Mouse (Mus musculus) bone marrow macrophage, adult 2 months (primary cell): ENCODE measurements around the gene Ccdc159. TPM values are rescaled to one million over a fixed set of nuclear protein-coding genes. Genes with fewer than 3 reads are reported as not detected.

Experiments used
- H3K27ac ChIP-seq: 2 replicates; pipeline ENCODE4 v1.5.1; 2012; ENCODE audit warnings: low read depth, low read length; ENCODE audit not compliant: insufficient read depth
- H3K4me1 ChIP-seq: 2 replicates; pipeline ENCODE4 v1.6.1; 2012; ENCODE audit warnings: low read length; ENCODE audit not compliant: control insufficient read depth, insufficient read depth
- H3K4me3 ChIP-seq: 2 replicates; pipeline ENCODE4 v1.5.1; 2012; ENCODE audit warnings: mild to moderate bottlenecking, low read length, moderate library complexity; ENCODE audit not compliant: insufficient read depth
- CTCF ChIP-seq: IDR thresholded peaks from 2 replicates; pipeline ENCODE4 v1.5.1; 2012; ENCODE audit warnings: low read depth, mild to moderate bottlenecking, low read length, moderate library complexity
- POLR2A ChIP-seq: IDR thresholded peaks from 2 replicates; pipeline ENCODE4 v1.6.1; 2012; ENCODE audit warnings: mild to moderate bottlenecking, low read depth, low read length, borderline replicate concordance
- polyA plus RNA-seq: library from polyadenylated mRNA; stranded (reverse); fragments of >200 nt; gene quantifications from 2 replicates; pipeline ENCODE4 v1.2.4, GENCODE M21; 2012; ENCODE audit not compliant: missing spikeins, insufficient read depth, insufficient read length

The Ccdc159 gene
- polyA plus RNA-seq, 1 experiment = 4.3 TPM

- no peak overlapping the region for H3K4me3 ChIP-seq
- H3K4me1 ChIP-seq = no peaks in the 10 kb centered on the region
- TF ChIP-seq POLR2A (no peak), CTCF (no peak)
- no peak overlapping the region for H3K27ac ChIP-seq
Observed at GRCm38 (mm10) chr9:21977331-21977730, 50.1 kb downstream of the Ccdc159 start.

- no peak overlapping the region for H3K27ac ChIP-seq
- TF ChIP-seq POLR2A (no peak), CTCF (peak; percentile 62)
- no peaks in the 10 kb centered on the region for H3K4me1 ChIP-seq
- H3K4me3 ChIP-seq = no peak overlapping the region
Observed at GRCm38 (mm10) chr9:21977972-21978371, 50.7 kb downstream of the Ccdc159 start.

- Histone ChIP-seq H3K4me1 (no peaks in the 10 kb centered on the region), H3K4me3 (no peak overlapping the region), H3K27ac (no peak overlapping the region)
- TF ChIP-seq POLR2A (no peak), CTCF (no peak)
Observed at GRCm38 (mm10) chr9:21978398-21979128, 51.3 kb downstream of the Ccdc159 start.

DNA sequence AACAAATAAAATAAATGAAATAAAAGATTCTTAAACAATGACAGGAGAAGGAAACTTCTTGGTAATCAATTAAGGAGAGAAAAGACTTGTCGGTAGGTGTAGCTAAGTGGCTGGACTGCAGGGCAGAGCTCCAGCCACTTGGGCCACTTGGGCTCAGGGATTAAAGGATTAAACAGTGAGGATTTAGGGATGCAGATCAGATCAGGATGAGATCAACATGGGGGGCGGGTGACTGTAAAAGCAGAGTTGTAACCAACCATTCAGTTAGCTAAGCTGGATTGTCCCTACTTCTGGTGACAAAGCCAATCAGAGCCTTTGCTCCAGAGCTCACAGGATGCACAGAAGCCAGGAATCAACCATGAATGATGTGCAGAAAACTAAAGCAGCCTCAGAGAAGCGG is 56.6 kb downstream of the Ccdc159 start:
- Histone ChIP-seq H3K27ac (no peak overlapping the region), H3K4me3 (no peak overlapping the region), H3K4me1 (no peaks in the 10 kb centered on the region)
- TF ChIP-seq CTCF (no peak), POLR2A (no peak)

Other genes starting within 250 kb of the Ccdc159 start
- 30.4 and 36.5 TPM in 2 replicates for gene Ldlr, start 204.0 kb upstream of the Ccdc159 start, polyA plus RNA-seq
- gene Spc24, start 167.2 kb upstream of the Ccdc159 start, polyA plus RNA-seq = 16.6 and 23.2 TPM in 2 replicates
- gene Kank2, start 128.7 kb upstream of the Ccdc159 start, polyA plus RNA-seq = 12.2 and 12.3 TPM in 2 replicates
- not detected in 2 replicates for gene Angptl8, start 92.0 kb upstream of the Ccdc159 start, polyA plus RNA-seq
- 8.7 and 16.2 TPM in 2 replicates for gene Dock6, start 74.8 kb upstream of the Ccdc159 start, polyA plus RNA-seq
- 26.9 and 32.4 TPM in 2 replicates for gene Rab3d, start 9.3 kb upstream of the Ccdc159 start, polyA plus RNA-seq
- gene Tmem205, start 85 bp downstream of the Ccdc159 start, polyA plus RNA-seq = 57.2 and 63.0 TPM in 2 replicates
- 5.8 and 6.0 TPM in 2 replicates for gene Plppr2, start 9.6 kb downstream of the Ccdc159 start, polyA plus RNA-seq
- 4.2 and 5.7 TPM in 2 replicates for gene Swsap1, start 28.3 kb downstream of the Ccdc159 start, polyA plus RNA-seq
- gene Epor, start 36.0 kb downstream of the Ccdc159 start, polyA plus RNA-seq = 1.1 and 1.4 TPM in 2 replicates
- gene Rgl3, start 62.0 kb downstream of the Ccdc159 start, polyA plus RNA-seq = 5.2 and 9.5 TPM in 2 replicates
- gene Ccdc151, start 75.2 kb downstream of the Ccdc159 start, polyA plus RNA-seq = 1.5 TPM in 1 of 2 replicates, not detected in the other
- 64.1 and 65.9 TPM in 2 replicates for gene Prkcsh, start 75.3 kb downstream of the Ccdc159 start, polyA plus RNA-seq
- 0.19 TPM in 1 of 2 replicates, not detected in the other for gene Elavl3, start 124.6 kb downstream of the Ccdc159 start, polyA plus RNA-seq
- gene Gm49318, start 143.8 kb downstream of the Ccdc159 start, polyA plus RNA-seq = not detected in 2 replicates
- gene Zfp653, start 143.9 kb downstream of the Ccdc159 start, polyA plus RNA-seq = 9.5 and 10.3 TPM in 2 replicates
- 5.7 and 7.0 TPM in 2 replicates for gene Ecsit, start 158.0 kb downstream of the Ccdc159 start, polyA plus RNA-seq
- gene Cnn1, start 171.7 kb downstream of the Ccdc159 start, polyA plus RNA-seq = 1.6 and 1.9 TPM in 2 replicates
- gene Elof1, start 189.7 kb downstream of the Ccdc159 start, polyA plus RNA-seq = 56.4 and 62.3 TPM in 2 replicates
- 9.9 and 12.3 TPM in 2 replicates for gene Acp5, start 208.2 kb downstream of the Ccdc159 start, polyA plus RNA-seq
- gene Pigyl, start 229.4 kb downstream of the Ccdc159 start, polyA plus RNA-seq = 19.5 and 22.5 TPM in 2 replicates